Mouse (Mus musculus) lung, postnatal 4 days (tissue): ENCODE measurements around the gene Mef2c.

Experiments used
- DNase-seq, 2 experiments: peaks; one replicate each; pipeline ENCODE4 v3.0.0; 2021

Mef2c gene

GRCm38 (mm10) chr13:83612195-83612594 lies 108.4 kb downstream of the Mef2c start:
- no peak for DNase-seq

GRCm38 (mm10) chr13:83615875-83616274 lies 112.0 kb downstream of the Mef2c start:
- no peak for DNase-seq

GRCm38 (mm10) chr13:83624651-83625050 lies 120.8 kb downstream of the Mef2c start:
- DNase-seq: no peak

- no peak for DNase-seq
Measured at GRCm38 (mm10) chr13:83627429-83627828, 123.6 kb downstream of the Mef2c start.

GRCm38 (mm10) chr13:83628139-83628538 lies 124.3 kb downstream of the Mef2c start:
- no peak for DNase-seq

- DNase-seq: no peak
Measured at GRCm38 (mm10) chr13:83633155-83633554, 129.3 kb downstream of the Mef2c start.

GRCm38 (mm10) chr13:83635218-83635617 lies 131.4 kb downstream of the Mef2c start:
- DNase-seq: no peak

GRCm38 (mm10) chr13:83637666-83638065 lies 133.8 kb downstream of the Mef2c start:
- DNase-seq: no peak

GRCm38 (mm10) chr13:83638735-83639134 lies 134.9 kb downstream of the Mef2c start:
- no peak for DNase-seq

GRCm38 (mm10) chr13:83649051-83649450 lies 145.2 kb downstream of the Mef2c start:
- no peak for DNase-seq

GRCm38 (mm10) chr13:83649795-83650476 lies 146.1 kb downstream of the Mef2c start:
- DNase-seq: no peak

GRCm38 (mm10) chr13:83650807-83651206 lies 147.0 kb downstream of the Mef2c start:
- DNase-seq: no peak

- no peak for DNase-seq
Measured at GRCm38 (mm10) chr13:83651941-83652548, 148.2 kb downstream of the Mef2c start.

- no peak for DNase-seq
Measured at GRCm38 (mm10) chr13:83652560-83652959, 148.7 kb downstream of the Mef2c start.

GRCm38 (mm10) chr13:83654889-83655769 lies 151.3 kb downstream of the Mef2c start:
- peak; percentile 66 to 80 for DNase-seq

GRCm38 (mm10) chr13:83656094-83656493 lies 152.3 kb downstream of the Mef2c start:
- no peak for DNase-seq

- DNase-seq: no peak
Measured at GRCm38 (mm10) chr13:83656773-83657172, 152.9 kb downstream of the Mef2c start.

- DNase-seq: no peak
Measured at GRCm38 (mm10) chr13:83660722-83661121, 156.9 kb downstream of the Mef2c start.

GRCm38 (mm10) chr13:83661166-83661565 lies 157.3 kb downstream of the Mef2c start:
- DNase-seq: no peak

- DNase-seq: no peak
Measured at GRCm38 (mm10) chr13:83662089-83662551, 158.3 kb downstream of the Mef2c start.

- DNase-seq: no peak
Measured at GRCm38 (mm10) chr13:83666179-83666578, 162.3 kb downstream of the Mef2c start.

- no peak for DNase-seq
Measured at GRCm38 (mm10) chr13:83667051-83667450, 163.2 kb downstream of the Mef2c start.

- DNase-seq: no peak
Measured at GRCm38 (mm10) chr13:83707611-83708010, 203.8 kb downstream of the Mef2c start.
